ENCODE assay signal across 11 mouse cellular contexts in genomic region chr11:94370809-94371208, GRCm38 (mm10). TPM values are rescaled to one million over a fixed set of nuclear protein-coding genes. Genes with fewer than 3 reads are reported as not detected.
A peak's percentile ranks its signal among the peaks of the same experiment; 100 is the strongest.
DNase-seq lines count a peak whose midpoint lies in the region; ATAC-seq and TF ChIP-seq lines count a peak whose summit lies in the region.
"Had no signal": no experiment of that assay in that cellular context is flagged by ENCODE, and none has a peak within 500 bp of the region (broad histone marks: within the 10 kb centered on the region; RNA-seq: fewer than 3 reads in every experiment).

No protein-coding gene starts in this region.

- intact Hi-C loops in gastrocnemius, postnatal 14 days (cut with DNase I; ENCODE audit: low total_unique reads) = no loop called here

- no peaks in the 10 kb centered on the region for H3K36me3 ChIP-seq in neural tube, embryonic 11.5 days (ENCODE audit: control insufficient read depth, insufficient read depth, low read length)
- H3K36me3 ChIP-seq in neural tube, embryonic 15.5 days = no peaks in the 10 kb centered on the region
- no peaks in the 10 kb centered on the region for H3K36me3 ChIP-seq in liver, postnatal 0 days (replicated peaks; ENCODE audit: insufficient read depth, low read length)
- H3K36me3 ChIP-seq: lung, embryonic 15.5 days had no signal

- no peak for TF ChIP-seq CTCF in liver, postnatal 0 days (IDR thresholded peaks at IDR 0.05; ENCODE audit: low read depth)

- no peak overlapping the region for H3K27ac ChIP-seq in neural tube, embryonic 11.5 days (ENCODE audit: low read depth, low read length)
- no peak overlapping the region for H3K27ac ChIP-seq in neural tube, embryonic 15.5 days (replicated peaks)
- H3K27ac ChIP-seq in liver, postnatal 0 days (ENCODE audit: low read depth) = peak overlapping the region; percentile 45; the same call in 1 of the 2 replicates
- H3K27ac ChIP-seq: lung, embryonic 15.5 days had no signal

- DNase-seq in neural tube, embryonic 11.5 days (ENCODE audit: low spot score) = peak; percentile 10
- DNase-seq in embryo, embryonic 10.5 days (ENCODE audit: low spot score) = peak; percentile 25
- peak; percentile 48 for DNase-seq in liver, postnatal 0 days
- peak; percentile 18 for DNase-seq in thymus, postnatal 25 days
- DNase-seq in gastrocnemius, postnatal 14 days = no peak
- DNase-seq in cerebellum, postnatal 36 days = no peak
- no peak for DNase-seq in frontal cortex, postnatal 14 days (ENCODE audit: low spot score in 2 of 2)
- DNase-seq: cerebellum, adult 9-10 months; kidney, adult 11 months had no signal

- H3K4me3 ChIP-seq in neural tube, embryonic 11.5 days (ENCODE audit: low read depth, low read length) = no peak overlapping the region
- H3K4me3 ChIP-seq in neural tube, embryonic 15.5 days (replicated peaks) = no peak overlapping the region
- no peak overlapping the region for H3K4me3 ChIP-seq in liver, postnatal 0 days (ENCODE audit: low read depth, low read length)
- H3K4me3 ChIP-seq: lung, embryonic 15.5 days had no signal

- H3K9ac ChIP-seq in neural tube, embryonic 11.5 days (ENCODE audit: low read length) = no peak overlapping the region
- no peak overlapping the region for H3K9ac ChIP-seq in neural tube, embryonic 15.5 days (replicated peaks)
- H3K9ac ChIP-seq in liver, postnatal 0 days (replicated peaks) = no peak overlapping the region
- H3K9ac ChIP-seq: lung, embryonic 15.5 days had no signal

- 32% methylated on average over 5 of the region's 5 CpGs for WGBS in neural tube, embryonic 11.5 days
- 28% methylated on average over 5 of the region's 5 CpGs for WGBS in neural tube, embryonic 15.5 days
- 8% methylated on average over 5 of the region's 5 CpGs for WGBS in liver, postnatal 0 days (ENCODE audit: insufficient replicate concordance)

- H3K4me2 ChIP-seq in neural tube, embryonic 11.5 days (ENCODE audit: low read depth) = no peak overlapping the region
- H3K4me2 ChIP-seq in neural tube, embryonic 15.5 days = no peak overlapping the region
- no peak overlapping the region for H3K4me2 ChIP-seq in liver, postnatal 0 days (ENCODE audit: low read depth, low read length)
- H3K4me2 ChIP-seq: lung, embryonic 15.5 days had no signal

- no peaks in the 10 kb centered on the region; the same call in 1 of the 2 replicates for H3K27me3 ChIP-seq in neural tube, embryonic 11.5 days (ENCODE audit: control insufficient read depth, insufficient read depth, low read length)
- H3K27me3 ChIP-seq in neural tube, embryonic 15.5 days (replicated peaks) = no peaks in the 10 kb centered on the region
- H3K27me3 ChIP-seq in liver, postnatal 0 days (ENCODE audit: insufficient read depth, low read length) = no peaks in the 10 kb centered on the region
- H3K27me3 ChIP-seq: lung, embryonic 15.5 days had no signal

- no peak for TF ChIP-seq EP300 in liver, postnatal 0 days (IDR thresholded peaks at IDR 0.05; ENCODE audit: low read depth)

- no peaks in the 10 kb centered on the region for H3K4me1 ChIP-seq in neural tube, embryonic 11.5 days (ENCODE audit: control insufficient read depth, insufficient read depth, low read length)
- H3K4me1 ChIP-seq in neural tube, embryonic 15.5 days = no peaks in the 10 kb centered on the region
- H3K4me1 ChIP-seq in liver, postnatal 0 days (ENCODE audit: insufficient read depth) = peaks cover 9% of the 10 kb centered on the region
- H3K4me1 ChIP-seq: lung, embryonic 15.5 days had no signal

- H3K9me3 ChIP-seq in neural tube, embryonic 11.5 days (ENCODE audit: control insufficient read depth, low read length) = no peaks in the 10 kb centered on the region
- H3K9me3 ChIP-seq in neural tube, embryonic 15.5 days (replicated peaks) = no peaks in the 10 kb centered on the region
- H3K9me3 ChIP-seq in liver, postnatal 0 days (ENCODE audit: low read length) = 0 out of 2 replicates have a peak, but pooled peaks cover 2% of the 10 kb centered on the region
- H3K9me3 ChIP-seq: lung, embryonic 15.5 days had no signal

- ATAC-seq in neural tube, embryonic 11.5 days (ENCODE audit: insufficient read depth, low FRiP score, low TSS enrichment) = no peak
- no peak for ATAC-seq in neural tube, embryonic 15.5 days (ENCODE audit: low FRiP score)
- ATAC-seq in liver, postnatal 0 days = peak; percentile 66

RNA-seq across cellular contexts. Expression of gene Abcc3, which starts 22.0 kb away (rescaled TPM):
- 0.60 and 1.2 TPM in 2 replicates for polyA plus RNA-seq in neural tube, embryonic 11.5 days (2014; fragmentation: Nextera tagmentation; extraction: Ambion mirVana)
- polyA plus RNA-seq in neural tube, embryonic 15.5 days (2015; fragmentation: Nextera tagmentation; extraction: Ambion mirVana) = 1.1 and 1.7 TPM in 2 replicates
- polyA plus RNA-seq in liver, postnatal 0 days (2015; fragmentation: Nextera tagmentation; extraction: Ambion mirVana) = 6.7 and 8.3 TPM in 2 replicates
- 1 to 10 TPM in 1 of 2 experiments, under 1 TPM in 1; 0.93 to 1.5 TPM for total RNA-seq in gastrocnemius, postnatal 14 days (2021)

RNA-seq across cellular contexts. Expression of gene Ankrd40, which starts 43.0 kb away (rescaled TPM):
- polyA plus RNA-seq in neural tube, embryonic 11.5 days (2014; fragmentation: Nextera tagmentation; extraction: Ambion mirVana) = 22.9 and 23.4 TPM in 2 replicates
- polyA plus RNA-seq in neural tube, embryonic 15.5 days (2015; fragmentation: Nextera tagmentation; extraction: Ambion mirVana) = 12.5 and 17.7 TPM in 2 replicates
- polyA plus RNA-seq in liver, postnatal 0 days (2015; fragmentation: Nextera tagmentation; extraction: Ambion mirVana) = 8.5 and 9.5 TPM in 2 replicates
- total RNA-seq in gastrocnemius, postnatal 14 days (2021) = 100 to 1,000 TPM; 136 to 150 TPM

RNA-seq across cellular contexts. Expression of gene Luc7l3, which starts 49.0 kb away (rescaled TPM):
- 114 and 116 TPM in 2 replicates for polyA plus RNA-seq in neural tube, embryonic 11.5 days (2014; fragmentation: Nextera tagmentation; extraction: Ambion mirVana)
- polyA plus RNA-seq in neural tube, embryonic 15.5 days (2015; fragmentation: Nextera tagmentation; extraction: Ambion mirVana) = 124 and 133 TPM in 2 replicates
- polyA plus RNA-seq in liver, postnatal 0 days (2015; fragmentation: Nextera tagmentation; extraction: Ambion mirVana) = 35.8 and 36.5 TPM in 2 replicates
- 10 to 100 TPM; 32.2 to 33.1 TPM for total RNA-seq in gastrocnemius, postnatal 14 days (2021)

Comparison
In these comparisons a context has a peak if more than half of its experiments do, and no peak if none do; other contexts are left out.
1. DNase-seq: peak in neural tube, embryonic 11.5 days (single experiment), embryo, embryonic 10.5 days (single experiment), liver, postnatal 0 days (single experiment) and thymus, postnatal 25 days (single experiment); none in gastrocnemius, postnatal 14 days (single experiment), cerebellum, postnatal 36 days (0 of 2) and frontal cortex, postnatal 14 days (0 of 2).